Mouse (Mus musculus) MEL (cell line): ENCODE results near the gene Numbl.

Experiments used
- BHLHE40 ChIP-seq: IDR thresholded peaks from 2 replicates; pipeline ENCODE4 v1.6.1; 2012; ENCODE audit warnings: low read depth, mild to moderate bottlenecking, inconsistent platforms, low read length, improper control_type of control experiment, borderline replicate concordance
- CHD1 ChIP-seq: IDR thresholded peaks from 2 replicates; pipeline ENCODE4 v1.6.1; 2012; ENCODE audit warnings: low read depth, mild to moderate bottlenecking, inconsistent platforms, low read length, improper control_type of control experiment
- EP300 ChIP-seq, 2 experiments: IDR thresholded peaks; 2 replicates each; pipeline ENCODE4 v1.6.1; 2011; ENCODE audit warnings: improper control_type of control experiment in 2 of 2, low read length in 2 of 2, low read depth in 1 of 2, mild to moderate bottlenecking in 1 of 2
- JUND ChIP-seq: IDR thresholded peaks from 2 replicates; pipeline ENCODE4 v1.6.1; 2011; ENCODE audit warnings: low read depth, mild to moderate bottlenecking, improper control_type of control experiment, low read length
- KAT2A ChIP-seq: conservative IDR thresholded peaks from 2 replicates; pipeline ENCODE4 v1.6.1; 2012; ENCODE audit warnings: low read depth, low read length, improper control_type of control experiment, inconsistent platforms
- POLR2A ChIP-seq, 2 experiments: IDR thresholded peaks; 2 replicates each; pipeline ENCODE4 v1.6.1; 2011 to 2012; ENCODE audit warnings: low read length in 2 of 2, mild to moderate bottlenecking in 2 of 2, control low read depth in 1 of 2, improper control_type of control experiment in 1 of 2, low read depth in 1 of 2, moderate library complexity in 1 of 2; ENCODE audit not compliant: control insufficient read depth in 1 of 2, insufficient read depth in 1 of 2, poor library complexity in 1 of 2
- RAD21 ChIP-seq: IDR thresholded peaks from 2 replicates; pipeline ENCODE4 v1.6.1; 2011; ENCODE audit warnings: mild to moderate bottlenecking, low read depth, low read length, improper control_type of control experiment
- TAL1 ChIP-seq: IDR thresholded peaks from 2 replicates; pipeline ENCODE4 v1.6.1; 2012; ENCODE audit warnings: mild to moderate bottlenecking, inconsistent platforms, low read length, moderate library complexity, mixed read lengths

DNA sequence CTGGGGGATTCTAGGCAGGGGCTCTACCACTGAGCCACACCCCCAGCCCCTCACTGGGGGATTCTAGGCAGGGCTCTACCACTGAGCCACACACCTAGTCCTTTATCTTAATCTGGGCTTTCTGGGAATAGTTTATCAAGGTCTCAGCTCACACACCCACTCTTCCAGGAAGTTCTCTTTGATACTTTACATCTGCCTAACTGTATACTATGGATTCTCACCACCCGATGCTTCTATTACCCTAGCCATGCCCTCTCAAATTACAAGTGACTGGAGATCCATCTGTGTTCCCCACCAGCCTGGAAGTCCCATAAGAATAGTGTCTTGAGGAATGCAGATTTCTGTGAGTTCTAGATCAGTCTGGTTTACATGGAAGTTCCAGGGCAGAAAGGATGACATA, 35.7 kb upstream of the Numbl start:
- no peak for TF ChIP-seq POLR2A (IDR thresholded peaks at IDR 0.05; ENCODE audit: control insufficient read depth in 1 of 2, insufficient read depth in 1 of 2, low read depth in 1 of 2, low read length in 2 of 2, poor library complexity in 1 of 2)
- no peak for TF ChIP-seq TAL1
- no peak for TF ChIP-seq RAD21
- no peak for TF ChIP-seq KAT2A
- TF ChIP-seq JUND = no peak
- no peak for TF ChIP-seq CHD1
- no peak for TF ChIP-seq EP300 (IDR thresholded peaks at IDR 0.05; ENCODE audit: low read depth in 1 of 2, low read length in 2 of 2)
- TF ChIP-seq BHLHE40 = no peak
